Mouse (Mus musculus) adrenal gland, postnatal 36 days (tissue): ENCODE results near the gene Atp5d. TPM values are rescaled to one million over a fixed set of nuclear protein-coding genes. Genes with fewer than 3 reads are reported as not detected.

Experiments
- DNase-seq, 2 experiments: peaks; one replicate each; pipeline ENCODE4 v3.0.0; 2021; ENCODE audit warnings: mixed read lengths in 1 of 2
- total RNA-seq, 2 experiments: library from RNA; stranded (reverse); gene quantifications; 2 replicates each; pipeline ENCODE4 v1.2.3; 2021

Gene Atp5d
- total RNA-seq, 2 experiments from 2014 or later = 561 to 735 TPM

GRCm38 (mm10) chr10:80179068-80180051 lies 40.9 kb downstream of the Atp5d start, which contains the start of gene Efna2:
Gene Efna2 (plus strand): TSS chr10:80179482.
- peak; percentile 76 to 82 for DNase-seq

- no peak for DNase-seq
Measured at GRCm38 (mm10) chr10:80180288-80180687, 41.9 kb downstream of the Atp5d start.

- no peak for DNase-seq
Measured at GRCm38 (mm10) chr10:80180823-80181222, 42.4 kb downstream of the Atp5d start.

DNA sequence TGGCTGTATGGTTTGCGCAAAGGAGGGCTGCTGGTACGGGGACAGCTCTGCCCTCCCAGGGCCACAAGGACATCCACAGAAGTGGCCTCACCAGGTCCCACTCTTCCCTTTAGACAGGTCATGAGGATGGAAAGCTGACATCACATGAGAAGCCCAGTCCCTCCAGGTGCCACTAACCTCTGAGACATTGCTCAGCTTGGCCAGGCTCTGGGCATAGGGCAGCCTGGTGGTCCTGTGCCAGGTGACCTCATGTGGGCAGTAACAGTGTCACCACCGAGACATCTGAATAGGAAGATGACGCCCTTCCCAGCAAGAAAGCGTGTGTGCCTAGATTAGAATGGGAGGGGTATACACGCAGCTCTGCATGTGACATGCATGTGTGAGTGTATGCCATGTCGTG lies 44.1 kb downstream of the Atp5d start:
- DNase-seq = no peak

DNA sequence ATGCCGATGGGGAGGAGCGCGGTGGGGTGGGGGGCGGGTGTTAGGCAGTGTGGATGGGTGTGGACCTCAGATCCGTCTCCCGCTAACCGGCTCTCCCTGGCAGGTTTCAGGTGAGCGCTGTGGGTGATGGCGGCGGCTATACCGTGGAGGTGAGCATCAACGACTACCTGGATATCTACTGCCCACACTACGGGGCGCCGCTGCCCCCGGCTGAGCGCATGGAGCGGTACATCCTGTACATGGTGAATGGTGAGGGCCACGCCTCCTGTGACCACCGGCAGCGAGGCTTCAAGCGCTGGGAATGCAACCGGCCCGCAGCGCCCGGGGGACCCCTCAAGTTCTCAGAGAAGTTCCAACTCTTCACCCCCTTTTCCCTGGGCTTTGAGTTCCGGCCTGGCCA lies 48.2 kb downstream of the Atp5d start:
- DNase-seq = no peak

DNA sequence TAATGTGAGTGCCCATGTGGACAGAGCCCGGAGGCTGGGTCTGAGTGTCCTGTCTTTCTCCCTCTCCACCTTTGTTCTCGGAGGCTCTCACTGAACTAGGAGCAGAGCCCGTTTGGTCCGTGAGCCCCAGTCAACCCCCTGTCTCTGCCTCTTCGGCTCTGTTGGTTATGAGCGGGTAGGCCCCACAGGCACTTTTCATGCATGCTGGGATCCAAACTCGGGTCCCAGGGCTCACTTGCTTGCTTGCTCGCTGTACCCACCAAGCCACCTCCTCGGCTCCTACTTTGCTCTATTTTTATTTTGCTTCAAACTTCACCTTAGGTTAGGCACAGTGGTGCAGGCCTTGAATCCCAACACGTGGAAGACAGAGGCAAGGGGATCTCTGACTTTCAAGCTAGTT lies 49.3 kb downstream of the Atp5d start:
- no peak for DNase-seq

DNA sequence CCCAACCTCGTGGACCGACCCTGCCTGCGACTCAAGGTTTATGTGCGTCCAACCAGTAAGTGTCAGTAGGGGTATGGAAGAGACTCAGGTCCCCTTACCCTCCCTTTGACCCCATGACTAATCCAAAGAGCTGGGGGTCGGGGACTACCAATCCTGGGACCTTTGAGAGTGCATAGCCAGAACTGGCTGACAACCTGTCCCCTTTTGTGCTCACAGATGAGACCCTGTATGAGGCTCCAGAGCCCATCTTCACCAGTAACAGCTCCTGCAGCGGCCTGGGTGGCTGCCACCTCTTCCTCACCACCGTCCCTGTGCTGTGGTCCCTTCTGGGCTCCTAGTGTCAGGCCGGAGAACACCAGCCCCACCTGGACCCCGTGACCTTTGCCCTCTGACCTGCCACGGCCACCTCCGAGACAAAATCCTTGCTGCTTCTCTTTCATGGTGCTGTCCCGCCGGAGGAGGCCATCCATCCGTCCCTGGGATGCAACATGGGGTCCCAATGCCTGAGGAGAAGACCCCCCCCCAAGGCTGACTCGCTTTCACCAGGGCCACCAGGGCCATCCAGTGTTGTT lies 50.1 kb downstream of the Atp5d start:
- DNase-seq = no peak

- no peak for DNase-seq
Measured at GRCm38 (mm10) chr10:80189999-80190398, 51.6 kb downstream of the Atp5d start.

GRCm38 (mm10) chr10:80190491-80191051 lies 52.1 kb downstream of the Atp5d start:
- peak; percentile 65 to 73 for DNase-seq

DNA sequence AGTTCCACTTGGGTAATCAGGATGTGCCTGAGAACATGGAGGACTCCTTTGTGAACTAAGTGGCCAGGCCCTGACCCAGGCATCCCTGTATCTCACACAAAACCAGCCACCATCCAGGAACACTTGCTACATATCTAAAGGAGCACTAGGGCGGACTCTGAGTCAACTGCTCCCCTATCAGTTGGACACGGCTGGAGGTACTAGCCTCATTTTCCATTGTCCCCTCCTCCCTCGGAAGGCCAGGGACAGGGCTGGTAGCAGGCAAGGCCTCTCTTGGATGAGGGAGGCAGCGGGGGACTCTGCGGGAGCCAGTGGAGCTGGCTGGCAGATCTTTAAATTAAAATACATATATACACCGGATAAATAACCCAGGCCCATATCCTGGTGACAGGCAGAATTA lies 55.5 kb downstream of the Atp5d start:
- no peak for DNase-seq

DNA sequence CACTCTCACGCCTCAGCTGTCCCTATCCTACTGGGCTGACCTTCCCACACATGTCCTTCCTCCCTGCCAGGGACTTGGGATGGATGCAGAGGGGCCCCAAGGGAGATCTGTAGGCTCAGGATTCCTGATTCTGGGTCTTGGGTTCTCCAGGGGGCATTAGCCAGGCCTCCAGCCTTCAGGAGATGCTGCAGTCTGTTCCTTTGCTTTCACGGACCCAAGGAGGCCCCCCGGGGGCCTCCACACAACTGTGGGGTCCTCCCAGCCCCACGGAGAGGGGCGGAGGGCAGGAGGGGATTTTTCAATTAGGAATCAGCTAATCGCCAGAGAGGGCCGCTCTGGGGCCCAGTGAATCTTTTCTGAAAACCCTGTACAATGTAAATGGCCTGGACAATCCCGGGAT lies 56.0 kb downstream of the Atp5d start:
- DNase-seq = no peak

Other genes with a start within 250 kb of the Atp5d start
- 1,000 to 10,000 TPM; 1,484 to 1,596 TPM for gene Cfd, start 247.8 kb upstream of the Atp5d start, total RNA-seq
- 10 to 100 TPM; 39.7 to 50.6 TPM for gene Med16, start 229.7 kb upstream of the Atp5d start, total RNA-seq
- gene Gm26602, start 227.8 kb upstream of the Atp5d start, total RNA-seq = not detected
- 1 to 10 TPM; 1.2 to 1.3 TPM for gene Kiss1r, start 221.7 kb upstream of the Atp5d start, total RNA-seq
- 100 to 1,000 TPM; 104 to 118 TPM for gene R3hdm4, start 217.4 kb upstream of the Atp5d start, total RNA-seq
- gene Arid3a, start 211.6 kb upstream of the Atp5d start, total RNA-seq = 1 to 10 TPM; 3.0 to 4.1 TPM
- gene Wdr18, start 178.5 kb upstream of the Atp5d start, total RNA-seq = 10 to 100 TPM; 37.8 to 48.9 TPM
- gene Grin3b, start 167.9 kb upstream of the Atp5d start, total RNA-seq = not detected
- 100 to 1,000 TPM; 144 to 146 TPM for gene Tmem259, start 154.3 kb upstream of the Atp5d start, total RNA-seq
- gene Cnn2, start 150.0 kb upstream of the Atp5d start, total RNA-seq = 10 to 100 TPM; 30.2 to 42.9 TPM
- 10 to 100 TPM; 20.2 to 20.3 TPM for gene Abca7, start 142.1 kb upstream of the Atp5d start, total RNA-seq
- 1 to 10 TPM; 4.5 to 5.4 TPM for gene Arhgap45, start 122.0 kb upstream of the Atp5d start, total RNA-seq
- gene Polr2e, start 98.8 kb upstream of the Atp5d start, total RNA-seq = 100 to 1,000 TPM in 1 of 2 experiments, 10 to 100 TPM in 1; 92.8 to 108 TPM
- 1,000 to 10,000 TPM; 1,198 to 1,301 TPM for gene Gpx4, start 91.5 kb upstream of the Atp5d start, total RNA-seq
- gene Sbno2, start 33.1 kb upstream of the Atp5d start, total RNA-seq = 10 to 100 TPM; 49.3 to 51.3 TPM
- gene Stk11, start 22.8 kb upstream of the Atp5d start, total RNA-seq = 100 to 1,000 TPM; 146 to 149 TPM
- gene Cbarp, start 2.2 kb downstream of the Atp5d start, total RNA-seq = 100 to 1,000 TPM in 1 of 2 experiments, 10 to 100 TPM in 1; 57.5 to 205 TPM
- gene Midn, start 9.6 kb downstream of the Atp5d start, total RNA-seq = 100 to 1,000 TPM; 104 to 188 TPM
- 100 to 1,000 TPM in 1 of 2 experiments, 10 to 100 TPM in 1; 35.0 to 104 TPM for gene Cirbp, start 27.4 kb downstream of the Atp5d start, total RNA-seq
- 10 to 100 TPM; 16.8 to 19.1 TPM for gene 1600002K03Rik, start 34.3 kb downstream of the Atp5d start, total RNA-seq
- 1 to 10 TPM; 2.4 to 3.2 TPM for gene Efna2, start 40.9 kb downstream of the Atp5d start, total RNA-seq
- gene Mum1, start 87.8 kb downstream of the Atp5d start, total RNA-seq = 10 to 100 TPM; 20.4 to 21.2 TPM
- 100 to 1,000 TPM; 266 to 279 TPM for gene Ndufs7, start 110.5 kb downstream of the Atp5d start, total RNA-seq
- gene Gamt, start 122.4 kb downstream of the Atp5d start, total RNA-seq = 100 to 1,000 TPM; 195 to 311 TPM
- gene Dazap1, start 122.9 kb downstream of the Atp5d start, total RNA-seq = 10 to 100 TPM; 82.1 to 90.4 TPM
- 1,000 to 10,000 TPM; 1,173 to 1,236 TPM for gene Rps15, start 153.8 kb downstream of the Atp5d start, total RNA-seq
- gene Apc2, start 157.3 kb downstream of the Atp5d start, total RNA-seq = 1 to 10 TPM in 1 of 2 experiments, under 1 TPM in 1; 0.70 to 1.5 TPM
- gene 2310011J03Rik, start 181.9 kb downstream of the Atp5d start, total RNA-seq = 10 to 100 TPM; 24.6 to 32.0 TPM
- 1 to 10 TPM; 2.2 to 3.3 TPM for gene Pcsk4, start 190.9 kb downstream of the Atp5d start, total RNA-seq
- gene Reep6, start 191.3 kb downstream of the Atp5d start, total RNA-seq = 10 to 100 TPM; 11.0 to 13.7 TPM
- gene Adamtsl5, start 209.8 kb downstream of the Atp5d start, total RNA-seq = 1 to 10 TPM; 7.3 to 7.7 TPM
- gene Plk5, start 217.8 kb downstream of the Atp5d start, total RNA-seq = under 1 TPM in 1 of 2 experiments, not detected in 1; 0.26 TPM
- 10 to 100 TPM; 22.4 to 29.9 TPM for gene Mex3d, start 249.0 kb downstream of the Atp5d start, total RNA-seq